Mouse (Mus musculus) liver, postnatal 0 days (tissue): Measurements from ENCODE around the gene Rbfox3. TPM values are rescaled to one million over a fixed set of nuclear protein-coding genes. Genes with fewer than 3 reads are reported as not detected.

ENCODE experiments used
- ATAC-seq: fragments of 200-750 bp; cut with Nextera tagmentation; 2 replicates; pipeline ENCODE4 v1.8.0; 2017; ENCODE audit warnings: mild to moderate bottlenecking, moderate library complexity
- DNase-seq: peaks from one replicate; pipeline ENCODE4 v3.0.0-alpha.2; 2016
- H3K27ac ChIP-seq: fragments of 300-500 bp; sonication (generic); 2 replicates; pipeline ENCODE4 v1.5.1; 2014; ENCODE audit warnings: antibody characterized with exemption, moderate library complexity, mild to moderate bottlenecking, low read depth
- H3K27me3 ChIP-seq: fragments of 300-500 bp; sonication (generic); 2 replicates; pipeline ENCODE4 v1.6.1; 2014; ENCODE audit warnings: low read length, control low read depth, mixed read lengths; ENCODE audit not compliant: insufficient read depth
- H3K36me3 ChIP-seq: fragments of 300-500 bp; sonication (generic); replicated peaks from 2 replicates; pipeline ENCODE4 v1.6.1; 2014; ENCODE audit warnings: mild to moderate bottlenecking, control low read depth, low read length, moderate library complexity, mixed read lengths; ENCODE audit not compliant: insufficient read depth
- H3K4me1 ChIP-seq: fragments of 300-500 bp; sonication (generic); 2 replicates; pipeline ENCODE4 v1.6.1; 2014; ENCODE audit warnings: antibody characterized with exemption, mild to moderate bottlenecking, control low read depth; ENCODE audit not compliant: insufficient read depth
- H3K4me2 ChIP-seq: fragments of 300-500 bp; sonication (generic); 2 replicates; pipeline ENCODE4 v1.6.1; 2014; ENCODE audit warnings: low read depth, mild to moderate bottlenecking, low read length, moderate library complexity, mixed read lengths
- H3K4me3 ChIP-seq: fragments of 300-500 bp; sonication (generic); 2 replicates; pipeline ENCODE4 v1.5.1; 2014; ENCODE audit warnings: low read depth, low read length
- H3K9ac ChIP-seq: fragments of 300-500 bp; sonication (generic); replicated peaks from 2 replicates; pipeline ENCODE4 v1.6.1; 2014; ENCODE audit warnings: mild to moderate bottlenecking, moderate library complexity
- H3K9me3 ChIP-seq: fragments of 300-500 bp; sonication (generic); 2 replicates; pipeline ENCODE4 v1.6.1; 2016; ENCODE audit warnings: mild to moderate bottlenecking, control low read depth, low read length, mixed read lengths
- CTCF ChIP-seq: sonication (generic); IDR thresholded peaks from 2 replicates; pipeline ENCODE4 v1.5.1; 2016; ENCODE audit warnings: antibody characterized with exemption, low read depth
- EP300 ChIP-seq: IDR thresholded peaks from 2 replicates; pipeline ENCODE4 v1.6.1; 2016; ENCODE audit warnings: antibody characterized with exemption, low read depth, mild to moderate bottlenecking
- WGBS: fragments of 180-500 bp; shearing (Covaris S2); extraction: QIAGEN DNeasy Blood & Tissue Kit; methylation state at CpG from one replicate; pipeline ENCODE4 v1.1.7; 2014; ENCODE audit not compliant: insufficient replicate concordance; 5-methylcytosine and 5-hydroxymethylcytosine counted together
- polyA plus RNA-seq: library from polyadenylated mRNA; unstranded; fragments of >200 nt; fragmentation: Nextera tagmentation; extraction: Ambion mirVana; gene quantifications from 2 replicates; pipeline ENCODE4 v1.2.1, GENCODE M21; 2015

Gene Rbfox3
- polyA plus RNA-seq, 1 experiment from 2014 or later, result 0.73 TPM

- no peaks in the 10 kb centered on the region for H3K36me3 ChIP-seq
- H3K27me3 ChIP-seq, result no peaks in the 10 kb centered on the region
- no peak overlapping the region for H3K4me2 ChIP-seq
- TF ChIP-seq CTCF (no peak), EP300 (no peak)
- H3K4me3 ChIP-seq, result no peak overlapping the region
- WGBS, result 77% methylated on average over 5 of the region's 5 CpGs
- no peak overlapping the region for H3K27ac ChIP-seq
- DNase-seq (no peak), ATAC-seq (no peak)
- H3K4me1 ChIP-seq, result no peaks in the 10 kb centered on the region
- H3K9ac ChIP-seq, result no peak overlapping the region
- H3K9me3 ChIP-seq, result no peaks in the 10 kb centered on the region
These were observed 241.6 kb downstream of the Rbfox3 start for GRCm38 (mm10) chr11:118669820-118670219.

- H3K4me2 ChIP-seq, result no peak overlapping the region
- ATAC-seq (no peak), DNase-seq (no peak)
- H3K36me3 ChIP-seq, result no peaks in the 10 kb centered on the region
- no peaks in the 10 kb centered on the region for H3K9me3 ChIP-seq
- H3K4me1 ChIP-seq, result no peaks in the 10 kb centered on the region
- no peak overlapping the region for H3K4me3 ChIP-seq
- no peak overlapping the region for H3K9ac ChIP-seq
- no peak overlapping the region for H3K27ac ChIP-seq
- TF ChIP-seq EP300, result no peak
- TF ChIP-seq CTCF, result no peak
- H3K27me3 ChIP-seq, result no peaks in the 10 kb centered on the region
- 65% methylated on average over 8 of the region's 8 CpGs for WGBS
These were observed 243.0 kb downstream of the Rbfox3 start for GRCm38 (mm10) chr11:118668351-118668750.

GRCm38 (mm10) chr11:118667946-118668345 lies 243.5 kb downstream of the Rbfox3 start:
- TF ChIP-seq CTCF (no peak), EP300 (no peak)
- no peaks in the 10 kb centered on the region for H3K4me1 ChIP-seq
- H3K9ac ChIP-seq, result no peak overlapping the region
- DNase-seq (no peak), ATAC-seq (no peak)
- 31% methylated on average over 1 of the region's 1 CpGs for WGBS
- no peaks in the 10 kb centered on the region for H3K36me3 ChIP-seq
- H3K27me3 ChIP-seq, result no peaks in the 10 kb centered on the region
- no peak overlapping the region for H3K27ac ChIP-seq
- no peak overlapping the region for H3K4me2 ChIP-seq
- H3K9me3 ChIP-seq, result no peaks in the 10 kb centered on the region
- no peak overlapping the region for H3K4me3 ChIP-seq

GRCm38 (mm10) chr11:118666172-118666571 lies 245.2 kb downstream of the Rbfox3 start:
- ATAC-seq, result no peak
- no peak for DNase-seq
- peak; percentile 25; the same call in 1 of the 2 replicates for TF ChIP-seq EP300
- TF ChIP-seq CTCF, result no peak
- H3K4me1 ChIP-seq, result no peaks in the 10 kb centered on the region
- no peaks in the 10 kb centered on the region for H3K36me3 ChIP-seq
- H3K4me3 ChIP-seq, result no peak overlapping the region
- no peak overlapping the region for H3K4me2 ChIP-seq
- no peaks in the 10 kb centered on the region for H3K9me3 ChIP-seq
- WGBS, result 59% methylated on average over 3 of the region's 3 CpGs
- H3K27me3 ChIP-seq, result no peaks in the 10 kb centered on the region
- H3K9ac ChIP-seq, result no peak overlapping the region
- no peak overlapping the region for H3K27ac ChIP-seq

GRCm38 (mm10) chr11:118663305-118663704 lies 248.1 kb downstream of the Rbfox3 start:
- 68% methylated on average over 8 of the region's 8 CpGs for WGBS
- no peaks in the 10 kb centered on the region for H3K36me3 ChIP-seq
- H3K9ac ChIP-seq, result no peak overlapping the region
- no peaks in the 10 kb centered on the region for H3K4me1 ChIP-seq
- H3K27ac ChIP-seq, result no peak overlapping the region
- no peaks in the 10 kb centered on the region for H3K27me3 ChIP-seq
- ATAC-seq (no peak), DNase-seq (no peak)
- no peak overlapping the region for H3K4me2 ChIP-seq
- H3K4me3 ChIP-seq, result no peak overlapping the region
- no peak for TF ChIP-seq EP300
- no peak for TF ChIP-seq CTCF
- no peaks in the 10 kb centered on the region for H3K9me3 ChIP-seq

GRCm38 (mm10) chr11:118659305-118659704 lies 252.1 kb downstream of the Rbfox3 start:
- no peaks in the 10 kb centered on the region for H3K27me3 ChIP-seq
- DNase-seq (peak; percentile 40), ATAC-seq (no peak)

GRCm38 (mm10) chr11:118655833-118656232 lies 255.6 kb downstream of the Rbfox3 start:
- no peaks in the 10 kb centered on the region for H3K4me1 ChIP-seq
- no peak for DNase-seq

More at GRCm38 (mm10) chr11:118659305-118659704, 252.1 kb downstream of the Rbfox3 start:
- WGBS, result 11% methylated on average over 10 of the region's 10 CpGs
- Histone ChIP-seq H3K9me3 (no peaks in the 10 kb centered on the region), H3K36me3 (no peaks in the 10 kb centered on the region), H3K4me2 (no peak overlapping the region), H3K9ac (no peak overlapping the region), H3K4me3 (no peak overlapping the region), H3K27ac (no peak overlapping the region), H3K4me1 (no peaks in the 10 kb centered on the region)
- TF ChIP-seq CTCF (peak; percentile 61), EP300 (no peak)

More at GRCm38 (mm10) chr11:118655833-118656232, 255.6 kb downstream of the Rbfox3 start:
- no peak for TF ChIP-seq CTCF
- no peak for TF ChIP-seq EP300
- 62% methylated on average over 4 of the region's 4 CpGs for WGBS
- Histone ChIP-seq H3K27ac (no peak overlapping the region), H3K4me2 (no peak overlapping the region), H3K4me3 (no peak overlapping the region), H3K27me3 (no peaks in the 10 kb centered on the region), H3K36me3 (no peaks in the 10 kb centered on the region), H3K9ac (no peak overlapping the region), H3K9me3 (no peaks in the 10 kb centered on the region)
- ATAC-seq, result no peak
